Mouse (Mus musculus): ENCODE data around the gene Slf2. TPM values are rescaled to one million over a fixed set of nuclear protein-coding genes. Genes with fewer than 3 reads are reported as not detected.

Gene Slf2
- polyA plus RNA-seq, 1 experiment from 2014 or later, result 46.4 TPM

GRCm38 (mm10) chr19:44903343-44904000 lies 27.5 kb upstream of the Slf2 start:
- 73% methylated on average over 6 of the region's 6 CpGs for WGBS

GRCm38 (mm10) chr19:44904141-44904720 lies 26.7 kb upstream of the Slf2 start:
- Histone ChIP-seq H3K36me3 (ENCODE audit: control insufficient read depth, insufficient read depth, low read length) (no peaks in the 10 kb centered on the region), H3K9ac (ENCODE audit: low read length) (no peak overlapping the region), H3K4me3 (ENCODE audit: low read depth, low read length) (no peak overlapping the region), H3K4me2 (ENCODE audit: low read depth) (no peak overlapping the region), H3K27me3 (ENCODE audit: control insufficient read depth, insufficient read depth, low read length) (no peaks in the 10 kb centered on the region), H3K27ac (ENCODE audit: low read depth, low read length) (no peak overlapping the region), H3K9me3 (ENCODE audit: control insufficient read depth, low read length) (no peaks in the 10 kb centered on the region), H3K4me1 (ENCODE audit: control insufficient read depth, insufficient read depth, low read length) (peaks cover 25% of the 10 kb centered on the region)
- no peak for DNase-seq (ENCODE audit: low spot score)
- WGBS, result 39% methylated on average over 6 of the region's 6 CpGs
- no peak for ATAC-seq (ENCODE audit: insufficient read depth, low FRiP score, low TSS enrichment)

More at GRCm38 (mm10) chr19:44903343-44904000, 27.5 kb upstream of the Slf2 start:
- ATAC-seq (ENCODE audit: insufficient read depth, low FRiP score, low TSS enrichment) (no peak), DNase-seq (ENCODE audit: low spot score) (no peak)
- Histone ChIP-seq H3K36me3 (ENCODE audit: control insufficient read depth, insufficient read depth, low read length) (no peaks in the 10 kb centered on the region), H3K27ac (ENCODE audit: low read depth, low read length) (no peak overlapping the region), H3K9ac (ENCODE audit: low read length) (no peak overlapping the region), H3K9me3 (ENCODE audit: control insufficient read depth, low read length) (no peaks in the 10 kb centered on the region), H3K27me3 (ENCODE audit: control insufficient read depth, insufficient read depth, low read length) (no peaks in the 10 kb centered on the region), H3K4me1 (ENCODE audit: control insufficient read depth, insufficient read depth, low read length) (peaks cover 23% of the 10 kb centered on the region), H3K4me3 (ENCODE audit: low read depth, low read length) (no peak overlapping the region), H3K4me2 (ENCODE audit: low read depth) (no peak overlapping the region)

GRCm38 (mm10) chr19:44905316-44905715 lies 25.6 kb upstream of the Slf2 start:
- Histone ChIP-seq H3K4me1 (ENCODE audit: control insufficient read depth, insufficient read depth, low read length) (peaks cover 16% of the 10 kb centered on the region), H3K4me2 (ENCODE audit: low read depth) (no peak overlapping the region), H3K4me3 (ENCODE audit: low read depth, low read length) (no peak overlapping the region), H3K9ac (ENCODE audit: low read length) (no peak overlapping the region), H3K36me3 (ENCODE audit: control insufficient read depth, insufficient read depth, low read length) (no peaks in the 10 kb centered on the region), H3K27ac (ENCODE audit: low read depth, low read length) (no peak overlapping the region), H3K27me3 (ENCODE audit: control insufficient read depth, insufficient read depth, low read length) (no peaks in the 10 kb centered on the region), H3K9me3 (ENCODE audit: control insufficient read depth, low read length) (no peaks in the 10 kb centered on the region)
- 31% methylated on average over 4 of the region's 4 CpGs for WGBS
- peak; percentile 7 for DNase-seq (ENCODE audit: low spot score)
- no peak for ATAC-seq (ENCODE audit: insufficient read depth, low FRiP score, low TSS enrichment)

- WGBS, result 58% methylated on average over 15 of the region's 15 CpGs
- ATAC-seq (ENCODE audit: insufficient read depth, low FRiP score, low TSS enrichment) (no peak), DNase-seq (ENCODE audit: low spot score) (peak; percentile 18)
- H3K4me3 ChIP-seq (ENCODE audit: low read depth, low read length), result no peak overlapping the region
- H3K27me3 ChIP-seq (ENCODE audit: control insufficient read depth, insufficient read depth, low read length), result no peaks in the 10 kb centered on the region
- no peak overlapping the region for H3K4me2 ChIP-seq (ENCODE audit: low read depth)
- H3K9me3 ChIP-seq (ENCODE audit: control insufficient read depth, low read length), result no peaks in the 10 kb centered on the region
- no peaks in the 10 kb centered on the region for H3K36me3 ChIP-seq (ENCODE audit: control insufficient read depth, insufficient read depth, low read length)
- no peak overlapping the region for H3K27ac ChIP-seq (ENCODE audit: low read depth, low read length)
- no peak overlapping the region for H3K9ac ChIP-seq (ENCODE audit: low read length)
- H3K4me1 ChIP-seq (ENCODE audit: control insufficient read depth, insufficient read depth, low read length), result peaks cover 10% of the 10 kb centered on the region
Measured at GRCm38 (mm10) chr19:44907851-44908690, 22.9 kb upstream of the Slf2 start.

GRCm38 (mm10) chr19:44908836-44909460 lies 22.0 kb upstream of the Slf2 start:
- H3K4me1 ChIP-seq (ENCODE audit: control insufficient read depth, insufficient read depth, low read length), result peaks cover 10% of the 10 kb centered on the region
- WGBS, result 72% methylated on average over 11 of the region's 11 CpGs
- H3K4me3 ChIP-seq (ENCODE audit: low read depth, low read length), result no peak overlapping the region
- H3K36me3 ChIP-seq (ENCODE audit: control insufficient read depth, insufficient read depth, low read length), result no peaks in the 10 kb centered on the region
- H3K27ac ChIP-seq (ENCODE audit: low read depth, low read length), result no peak overlapping the region
- no peak for ATAC-seq (ENCODE audit: insufficient read depth, low FRiP score, low TSS enrichment)
- no peak overlapping the region for H3K9ac ChIP-seq (ENCODE audit: low read length)
- DNase-seq (ENCODE audit: low spot score), result no peak
- H3K27me3 ChIP-seq (ENCODE audit: control insufficient read depth, insufficient read depth, low read length), result no peaks in the 10 kb centered on the region
- no peaks in the 10 kb centered on the region for H3K9me3 ChIP-seq (ENCODE audit: control insufficient read depth, low read length)
- H3K4me2 ChIP-seq (ENCODE audit: low read depth), result no peak overlapping the region

- Histone ChIP-seq H3K36me3 (ENCODE audit: control insufficient read depth, insufficient read depth, low read length) (no peaks in the 10 kb centered on the region), H3K4me3 (ENCODE audit: low read depth, low read length) (no peak overlapping the region), H3K27ac (ENCODE audit: low read depth, low read length) (no peak overlapping the region), H3K4me1 (ENCODE audit: control insufficient read depth, insufficient read depth, low read length) (no peaks in the 10 kb centered on the region), H3K9me3 (ENCODE audit: control insufficient read depth, low read length) (no peaks in the 10 kb centered on the region), H3K27me3 (ENCODE audit: control insufficient read depth, insufficient read depth, low read length) (no peaks in the 10 kb centered on the region), H3K4me2 (ENCODE audit: low read depth) (no peak overlapping the region), H3K9ac (ENCODE audit: low read length) (no peak overlapping the region)
- ATAC-seq (ENCODE audit: insufficient read depth, low FRiP score, low TSS enrichment), result no peak
- 57% methylated on average over 10 of the region's 10 CpGs for WGBS
- no peak for DNase-seq (ENCODE audit: low spot score)
Measured at GRCm38 (mm10) chr19:44914481-44915249, 16.3 kb upstream of the Slf2 start.

GRCm38 (mm10) chr19:44918171-44918570 lies 12.8 kb upstream of the Slf2 start:
- Histone ChIP-seq H3K4me1 (ENCODE audit: control insufficient read depth, insufficient read depth, low read length) (no peaks in the 10 kb centered on the region), H3K36me3 (ENCODE audit: control insufficient read depth, insufficient read depth, low read length) (no peaks in the 10 kb centered on the region), H3K4me2 (ENCODE audit: low read depth) (no peak overlapping the region), H3K4me3 (ENCODE audit: low read depth, low read length) (no peak overlapping the region), H3K27me3 (ENCODE audit: control insufficient read depth, insufficient read depth, low read length) (no peaks in the 10 kb centered on the region), H3K27ac (ENCODE audit: low read depth, low read length) (no peak overlapping the region), H3K9me3 (ENCODE audit: control insufficient read depth, low read length) (no peaks in the 10 kb centered on the region), H3K9ac (ENCODE audit: low read length) (no peak overlapping the region)
- DNase-seq (ENCODE audit: low spot score) (no peak), ATAC-seq (ENCODE audit: insufficient read depth, low FRiP score, low TSS enrichment) (no peak)
- 86% methylated on average over 6 of the region's 6 CpGs for WGBS

GRCm38 (mm10) chr19:44921466-44922139 lies 9.3 kb upstream of the Slf2 start:
- DNase-seq (ENCODE audit: low spot score), result no peak

More at GRCm38 (mm10) chr19:44921466-44922139, 9.3 kb upstream of the Slf2 start:
- Histone ChIP-seq H3K4me2 (ENCODE audit: low read depth) (no peak overlapping the region), H3K9me3 (ENCODE audit: control insufficient read depth, low read length) (no peaks in the 10 kb centered on the region), H3K27ac (ENCODE audit: low read depth, low read length) (no peak overlapping the region), H3K9ac (ENCODE audit: low read length) (no peak overlapping the region), H3K4me1 (ENCODE audit: control insufficient read depth, insufficient read depth, low read length) (no peaks in the 10 kb centered on the region), H3K36me3 (ENCODE audit: control insufficient read depth, insufficient read depth, low read length) (no peaks in the 10 kb centered on the region), H3K4me3 (ENCODE audit: low read depth, low read length) (no peak overlapping the region), H3K27me3 (ENCODE audit: control insufficient read depth, insufficient read depth, low read length) (no peaks in the 10 kb centered on the region)
- WGBS, result 81% methylated on average over 1 of the region's 1 CpGs
- no peak for ATAC-seq (ENCODE audit: insufficient read depth, low FRiP score, low TSS enrichment)
